Mouse (Mus musculus) right cerebral cortex, postnatal 25 days (tissue): Measurements from ENCODE around the gene Ranbp9.

ENCODE experiments used
- DNase-seq: peaks from one replicate; pipeline ENCODE4 v3.0.0; 2022

The Ranbp9 gene

GRCm38 (mm10) chr13:43480957-43481858 is at the start of gene Ranbp9:
Gene Ranbp9 (minus strand): TSS chr13:43481282.
- DNase-seq = peak; percentile 86

GRCm38 (mm10) chr13:43530129-43530831 is 49.2 kb upstream of the Ranbp9 start:
- DNase-seq = peak; percentile 72

GRCm38 (mm10) chr13:43526289-43526688 is 45.2 kb upstream of the Ranbp9 start:
- DNase-seq = no peak

- peak; percentile 63 for DNase-seq
These were observed 44.5 kb upstream of the Ranbp9 start for GRCm38 (mm10) chr13:43525363-43526134.

GRCm38 (mm10) chr13:43524491-43525362 is 43.6 kb upstream of the Ranbp9 start:
- DNase-seq = peak; percentile 49

GRCm38 (mm10) chr13:43523906-43524480 is 42.9 kb upstream of the Ranbp9 start:
- no peak for DNase-seq

- DNase-seq = no peak
These were observed 40.9 kb upstream of the Ranbp9 start for GRCm38 (mm10) chr13:43521940-43522339.

GRCm38 (mm10) chr13:43519251-43519650 is 38.2 kb upstream of the Ranbp9 start:
- no peak for DNase-seq

- no peak for DNase-seq
These were observed 36.3 kb upstream of the Ranbp9 start for GRCm38 (mm10) chr13:43517371-43517770.

- DNase-seq = no peak
These were observed 35.8 kb upstream of the Ranbp9 start for GRCm38 (mm10) chr13:43516931-43517330.

GRCm38 (mm10) chr13:43516119-43516518 is 35.0 kb upstream of the Ranbp9 start:
- DNase-seq = no peak

GRCm38 (mm10) chr13:43514950-43515358 is 33.9 kb upstream of the Ranbp9 start:
- DNase-seq = no peak

- no peak for DNase-seq
These were observed 31.7 kb upstream of the Ranbp9 start for GRCm38 (mm10) chr13:43512736-43513135.

GRCm38 (mm10) chr13:43505798-43506197 is 24.7 kb upstream of the Ranbp9 start:
- no peak for DNase-seq

- DNase-seq = no peak
These were observed 22.3 kb upstream of the Ranbp9 start for GRCm38 (mm10) chr13:43503395-43503850.

GRCm38 (mm10) chr13:43501601-43502000 is 20.5 kb upstream of the Ranbp9 start:
- no peak for DNase-seq

GRCm38 (mm10) chr13:43500483-43500850 is 19.4 kb upstream of the Ranbp9 start:
- DNase-seq = no peak

GRCm38 (mm10) chr13:43499731-43500482 is 18.8 kb upstream of the Ranbp9 start:
- DNase-seq = no peak

GRCm38 (mm10) chr13:43498849-43499248 is 17.8 kb upstream of the Ranbp9 start:
- DNase-seq = peak; percentile 64

- no peak for DNase-seq
These were observed 16.7 kb upstream of the Ranbp9 start for GRCm38 (mm10) chr13:43497769-43498168.

- no peak for DNase-seq
These were observed 15.6 kb upstream of the Ranbp9 start for GRCm38 (mm10) chr13:43496660-43497059.
